Mouse (Mus musculus) granulocyte monocyte progenitor cell, adult 5-6 weeks (primary cell): ENCODE results near the gene Mob2. TPM values are rescaled to one million over a fixed set of nuclear protein-coding genes. Genes with fewer than 3 reads are reported as not detected.

Experiments
- total RNA-seq, 2 experiments: library from RNA; stranded (forward) in 1 of 2; stranded (reverse) in 1 of 2; fragments of 200-712, 200-1000 nt in 1 of 2; fragments of >200 nt in 1 of 2; fragmentation: Nextera tagmentation in 1 of 2; gene quantifications; 2 replicates each; pipeline ENCODE4 v1.2.3; 2014 to 2017

Gene Mob2
- total RNA-seq, 2 experiments from 2014 or later: 60.9 to 63.4 TPM

Other genes with a start within 250 kb of the Mob2 start
- gene Muc5b, start 222.0 kb downstream of the Mob2 start, total RNA-seq (2014; fragmentation: Nextera tagmentation): 0.04 and 0.21 TPM in 2 replicates
- gene Muc5b, start 222.0 kb downstream of the Mob2 start, total RNA-seq (2017): under 0.01 TPM in 2 replicates
- gene Tollip, start 142.6 kb downstream of the Mob2 start, total RNA-seq (2014; fragmentation: Nextera tagmentation): 25.2 and 34.4 TPM in 2 replicates
- 21.1 and 28.3 TPM in 2 replicates for gene Tollip, start 142.6 kb downstream of the Mob2 start, total RNA-seq (2017)
- not detected in 2 replicates for gene Brsk2, start 111.3 kb downstream of the Mob2 start, total RNA-seq (2014; fragmentation: Nextera tagmentation)
- gene Brsk2, start 111.3 kb downstream of the Mob2 start, total RNA-seq (2017): not detected in 2 replicates
- gene Dusp8, start 34.8 kb upstream of the Mob2 start, total RNA-seq (2014; fragmentation: Nextera tagmentation): not detected in 2 replicates
- gene Dusp8, start 34.8 kb upstream of the Mob2 start, total RNA-seq (2017): not detected in 2 replicates
- gene Gm45618, start 59.7 kb upstream of the Mob2 start, total RNA-seq (2014; fragmentation: Nextera tagmentation): not detected in 2 replicates
- not detected in 2 replicates for gene Gm45618, start 59.7 kb upstream of the Mob2 start, total RNA-seq (2017)
- gene Gm39115, start 75.0 kb upstream of the Mob2 start, total RNA-seq (2014; fragmentation: Nextera tagmentation): not detected in 2 replicates
- gene Gm39115, start 75.0 kb upstream of the Mob2 start, total RNA-seq (2017): not detected in 2 replicates
- not detected in 2 replicates for gene Gm45337, start 83.5 kb upstream of the Mob2 start, total RNA-seq (2014; fragmentation: Nextera tagmentation)
- not detected in 2 replicates for gene Gm45337, start 83.5 kb upstream of the Mob2 start, total RNA-seq (2017)
- not detected in 2 replicates for gene Gm29735, start 96.0 kb upstream of the Mob2 start, total RNA-seq (2014; fragmentation: Nextera tagmentation)
- gene Gm29735, start 96.0 kb upstream of the Mob2 start, total RNA-seq (2017): not detected in 2 replicates
- gene Gm4553, start 104.7 kb upstream of the Mob2 start, total RNA-seq (2014; fragmentation: Nextera tagmentation): not detected in 2 replicates
- gene Gm4553, start 104.7 kb upstream of the Mob2 start, total RNA-seq (2017): not detected in 2 replicates
- gene Krtap5-2, start 114.9 kb upstream of the Mob2 start, total RNA-seq (2014; fragmentation: Nextera tagmentation): not detected in 2 replicates
- gene Krtap5-2, start 114.9 kb upstream of the Mob2 start, total RNA-seq (2017): not detected in 2 replicates
- not detected in 2 replicates for gene Gm10153, start 129.3 kb upstream of the Mob2 start, total RNA-seq (2014; fragmentation: Nextera tagmentation)
- gene Gm10153, start 129.3 kb upstream of the Mob2 start, total RNA-seq (2017): not detected in 2 replicates
- gene Krtap5-3, start 140.3 kb upstream of the Mob2 start, total RNA-seq (2014; fragmentation: Nextera tagmentation): not detected in 2 replicates
- gene Krtap5-3, start 140.3 kb upstream of the Mob2 start, total RNA-seq (2017): not detected in 2 replicates
- not detected in 2 replicates for gene Gm7579, start 150.8 kb upstream of the Mob2 start, total RNA-seq (2014; fragmentation: Nextera tagmentation)
- not detected in 2 replicates for gene Gm7579, start 150.8 kb upstream of the Mob2 start, total RNA-seq (2017)
- gene Krtap5-5, start 168.9 kb upstream of the Mob2 start, total RNA-seq (2014; fragmentation: Nextera tagmentation): not detected in 2 replicates
- not detected in 2 replicates for gene Krtap5-5, start 168.9 kb upstream of the Mob2 start, total RNA-seq (2017)
- gene Gm40460, start 180.0 kb upstream of the Mob2 start, total RNA-seq (2014; fragmentation: Nextera tagmentation): not detected in 2 replicates
- gene Gm40460, start 180.0 kb upstream of the Mob2 start, total RNA-seq (2017): not detected in 2 replicates
- not detected in 2 replicates for gene Gm2431, start 197.3 kb upstream of the Mob2 start, total RNA-seq (2014; fragmentation: Nextera tagmentation)
- gene Gm2431, start 197.3 kb upstream of the Mob2 start, total RNA-seq (2017): not detected in 2 replicates
- gene Gm4559, start 213.3 kb upstream of the Mob2 start, total RNA-seq (2014; fragmentation: Nextera tagmentation): not detected in 2 replicates
- gene Gm4559, start 213.3 kb upstream of the Mob2 start, total RNA-seq (2017): not detected in 2 replicates
- gene Krtap5-1, start 236.1 kb upstream of the Mob2 start, total RNA-seq (2014; fragmentation: Nextera tagmentation): not detected in 2 replicates
- gene Krtap5-1, start 236.1 kb upstream of the Mob2 start, total RNA-seq (2017): not detected in 2 replicates
- not detected in 2 replicates for gene Krtap5-4, start 242.5 kb upstream of the Mob2 start, total RNA-seq (2014; fragmentation: Nextera tagmentation)
- not detected in 2 replicates for gene Krtap5-4, start 242.5 kb upstream of the Mob2 start, total RNA-seq (2017)